ENCODE assay signal across 7 mouse cellular contexts in genomic region chr7:120677001-120677643, GRCm38 (mm10). TPM values are rescaled to one million over a fixed set of nuclear protein-coding genes. Genes with fewer than 3 reads are reported as not detected.
DNase-seq lines count a peak whose midpoint lies in the region; ATAC-seq lines count a peak whose summit lies in the region.

Mosmo (plus strand) TSS chr7:120677618.

- no peaks in the 10 kb centered on the region for H3K9me3 ChIP-seq in intestine, embryonic 15.5 days
- no peaks in the 10 kb centered on the region for H3K9me3 ChIP-seq in midbrain, embryonic 10.5 days (replicated peaks)

- under 1% methylated on average over 44 of the region's 44 CpGs for WGBS in intestine, embryonic 15.5 days
- 2% methylated on average over 26 of the region's 44 CpGs for WGBS in midbrain, embryonic 10.5 days

- DNase-seq in adrenal gland, adult 8-10 months: peak; percentile 34
- peak; percentile 56 for DNase-seq in embryo, embryonic 11.5 days (ENCODE audit: low read depth, low spot score)
- DNase-seq in gastrocnemius, postnatal 4 days (ENCODE audit: low spot score in 2 of 2): peak; percentile 77 to 79
- DNase-seq in left cerebral cortex, postnatal 36 days (ENCODE audit: low spot score in 2 of 2): peak; percentile 67 to 70
- peak; percentile 85 for DNase-seq in midbrain, embryonic 10.5 days (ENCODE audit: low spot score)
- peak; percentile 32 for DNase-seq in skeletal muscle tissue, adult 2 months (ENCODE audit: low read depth, low spot score)

- peak; percentile 98 for ATAC-seq in intestine, embryonic 15.5 days

- H3K27ac ChIP-seq in intestine, embryonic 15.5 days: peak within 1 kb of the TSS; percentile 64
- H3K27ac ChIP-seq in midbrain, embryonic 10.5 days (replicated peaks): peak within 1 kb of the TSS; percentile 95

- peaks cover 19% of the 10 kb centered on the region for H3K4me1 ChIP-seq in intestine, embryonic 15.5 days (replicated peaks)
- H3K4me1 ChIP-seq in midbrain, embryonic 10.5 days: peaks cover 35% of the 10 kb centered on the region

- intact Hi-C loops in left cerebral cortex, postnatal 36 days (cut with DNase I): loop anchor here (10.0 kb wide), 1 partner anchor 238 kb away; the partner anchor contains the start of gene Polr3e

- H3K4me3 ChIP-seq in intestine, embryonic 15.5 days (replicated peaks): peak within 1 kb of the TSS; percentile 84
- H3K4me3 ChIP-seq in midbrain, embryonic 10.5 days: peak within 1 kb of the TSS; percentile 94

- no peaks in the 10 kb centered on the region for H3K27me3 ChIP-seq in intestine, embryonic 15.5 days (replicated peaks)
- no peaks in the 10 kb centered on the region for H3K27me3 ChIP-seq in midbrain, embryonic 10.5 days (ENCODE audit: low read depth, poor library complexity, severe bottlenecking)

- peak within 1 kb of the TSS; percentile 78 for H3K9ac ChIP-seq in intestine, embryonic 15.5 days

- H3K36me3 ChIP-seq in intestine, embryonic 15.5 days: no peaks in the 10 kb centered on the region
- H3K36me3 ChIP-seq in midbrain, embryonic 10.5 days: no peaks in the 10 kb centered on the region

- peak within 1 kb of the TSS; percentile 90 for H3K4me2 ChIP-seq in intestine, embryonic 15.5 days (replicated peaks)

RNA-seq across cellular contexts. Expression of gene Mosmo, which starts in this region (rescaled TPM):
- total RNA-seq in adrenal gland, adult 8-10 months (2022): 10 to 100 TPM; 43.3 to 54.1 (median 52.1) TPM
- total RNA-seq in gastrocnemius, postnatal 4 days (2021): 10 to 100 TPM; 25.6 to 31.3 TPM
- polyA plus RNA-seq in intestine, embryonic 15.5 days (2015; fragmentation: Nextera tagmentation; extraction: Ambion mirVana): 10.4 and 11.0 TPM in 2 replicates
- 10 to 100 TPM; 80.7 to 84.6 TPM for total RNA-seq in left cerebral cortex, postnatal 36 days (2021)
- 11.9 and 13.0 TPM in 2 replicates for polyA plus RNA-seq in midbrain, embryonic 10.5 days (2016; fragmentation: Nextera tagmentation; extraction: Ambion mirVana)

Comparison
In these comparisons a context has a peak if more than half of its experiments do, and no peak if none do; other contexts are left out.
1. Peak in every context shown above with its lines: DNase-seq, ATAC-seq, H3K4me3 ChIP-seq and H3K27ac ChIP-seq.
2. DNase-seq: peak in every context shown above with its lines; median percentile 85 in midbrain, embryonic 10.5 days; 78 in gastrocnemius, postnatal 4 days; 68 in left cerebral cortex, postnatal 36 days; 56 in embryo, embryonic 11.5 days; 34 in adrenal gland, adult 8-10 months; 32 in skeletal muscle tissue, adult 2 months.